Mouse (Mus musculus) liver, adult 2 months (tissue): Measurements from ENCODE around the gene Cfd. TPM values are rescaled to one million over a fixed set of nuclear protein-coding genes. Genes with fewer than 3 reads are reported as not detected.

ENCODE experiments used
- DNase-seq: peaks from one replicate; pipeline ENCODE4 v3.0.0-alpha.2; 2011; ENCODE audit warnings: low read depth, low spot score; ENCODE audit errors: extremely low read depth
- H3K27ac ChIP-seq: fragments of 200-500 bp; replicated peaks from 2 replicates; pipeline ENCODE4 v1.5.1; 2012; ENCODE audit warnings: low read depth, mild to moderate bottlenecking, control low read depth, inconsistent platforms, low read length; ENCODE audit not compliant: insufficient read depth
- H3K27me3 ChIP-seq: fragments of 200-500 bp; 2 replicates; pipeline ENCODE4 v1.6.1; 2012; ENCODE audit warnings: mild to moderate bottlenecking, moderate library complexity, low read length, inconsistent platforms; ENCODE audit not compliant: control insufficient read depth, insufficient read depth
- H3K36me3 ChIP-seq: fragments of 200-500 bp; 2 replicates; pipeline ENCODE4 v1.6.1; 2012; ENCODE audit warnings: low read length, inconsistent platforms; ENCODE audit not compliant: control insufficient read depth, insufficient read depth
- H3K4me1 ChIP-seq: fragments of 200-500 bp; 2 replicates; pipeline ENCODE4 v1.6.1; 2011; ENCODE audit warnings: low read length; ENCODE audit not compliant: control insufficient read depth, insufficient read depth
- H3K4me3 ChIP-seq: fragments of 200-500 bp; 2 replicates; pipeline ENCODE4 v1.5.1; 2011; ENCODE audit warnings: low read depth, mild to moderate bottlenecking, control low read depth, low read length, moderate library complexity; ENCODE audit not compliant: insufficient read depth
- H3K79me2 ChIP-seq: fragments of 200-500 bp; 2 replicates; pipeline ENCODE4 v1.6.1; 2012; ENCODE audit warnings: inconsistent platforms, mild to moderate bottlenecking, low read length, moderate library complexity; ENCODE audit not compliant: control insufficient read depth, insufficient read depth
- H3K9ac ChIP-seq: fragments of 200-500 bp; 2 replicates; pipeline ENCODE4 v1.6.1; 2012; ENCODE audit warnings: low read depth, mild to moderate bottlenecking, control low read depth, inconsistent platforms, low read length
- CTCF ChIP-seq: fragments of 200-500 bp; IDR thresholded peaks from 2 replicates; pipeline ENCODE4 v1.5.1; 2011; ENCODE audit warnings: low read depth, low read length, control low read depth
- POLR2A ChIP-seq: fragments of 200-500 bp; IDR thresholded peaks from 2 replicates; pipeline ENCODE4 v1.6.1; 2011; ENCODE audit warnings: low read length, control low read depth; ENCODE audit not compliant: insufficient read depth; ENCODE audit errors: extremely low read depth
- WGBS: fragments of 180-500 bp; shearing (Covaris S2); methylation state at CpG from one replicate; pipeline ENCODE4 v1.1.7; 2018; 5-methylcytosine and 5-hydroxymethylcytosine counted together
- polyA plus RNA-seq: library from polyadenylated mRNA; depleted of rRNA; stranded (reverse); fragments of >200 nt; gene quantifications from 2 replicates; pipeline ENCODE4 v1.2.3, GENCODE M21; 2012
- total RNA-seq: library from RNA; depleted of rRNA; stranded (reverse); fragments of >200 nt; gene quantifications from 2 replicates; pipeline ENCODE4 v1.2.3, GENCODE M21; 2014

The Cfd gene
- total and polyA plus RNA-seq, 2 experiments: 0.37 to 5.7 TPM

- H3K9ac ChIP-seq: peak overlapping the region; percentile 66
- peaks cover 3% of the 10 kb centered on the region; the same call in 1 of the 2 replicates for H3K79me2 ChIP-seq
- H3K4me1 ChIP-seq: peaks cover 13% of the 10 kb centered on the region
- DNase-seq: peak; percentile 82
- H3K27me3 ChIP-seq: no peaks in the 10 kb centered on the region
- TF ChIP-seq CTCF: no peak
- no peak for TF ChIP-seq POLR2A
- peak overlapping the region; percentile 76 for H3K27ac ChIP-seq
- WGBS: 25% methylated on average over 20 of the region's 20 CpGs
- H3K36me3 ChIP-seq: no peaks in the 10 kb centered on the region
- H3K4me3 ChIP-seq: peak overlapping the region; percentile 53
These were observed 6.9 kb downstream of the Cfd start for GRCm38 (mm10) chr10:79897316-79898245.

GRCm38 (mm10) chr10:79900951-79901410 is 10.3 kb downstream of the Cfd start:
- no peaks in the 10 kb centered on the region for H3K27me3 ChIP-seq
- H3K4me3 ChIP-seq: no peak overlapping the region
- WGBS: 82% methylated on average over 2 of the region's 2 CpGs
- H3K9ac ChIP-seq: no peak overlapping the region
- no peak for DNase-seq
- peaks cover 13% of the 10 kb centered on the region for H3K4me1 ChIP-seq
- no peaks in the 10 kb centered on the region for H3K36me3 ChIP-seq
- no peak overlapping the region for H3K27ac ChIP-seq
- peaks cover 3% of the 10 kb centered on the region; the same call in 1 of the 2 replicates for H3K79me2 ChIP-seq
- TF ChIP-seq CTCF (peak; percentile 45), POLR2A (no peak)

GRCm38 (mm10) chr10:79906712-79907111 is 16.1 kb downstream of the Cfd start:
- no peak overlapping the region for H3K4me3 ChIP-seq
- 98% methylated on average over 9 of the region's 9 CpGs for WGBS
- H3K9ac ChIP-seq: no peak overlapping the region
- no peak for DNase-seq
- no peaks in the 10 kb centered on the region for H3K27me3 ChIP-seq
- no peaks in the 10 kb centered on the region for H3K36me3 ChIP-seq
- TF ChIP-seq POLR2A (no peak), CTCF (no peak)
- H3K27ac ChIP-seq: no peak overlapping the region
- H3K79me2 ChIP-seq: no peaks in the 10 kb centered on the region
- H3K4me1 ChIP-seq: no peaks in the 10 kb centered on the region

DNA sequence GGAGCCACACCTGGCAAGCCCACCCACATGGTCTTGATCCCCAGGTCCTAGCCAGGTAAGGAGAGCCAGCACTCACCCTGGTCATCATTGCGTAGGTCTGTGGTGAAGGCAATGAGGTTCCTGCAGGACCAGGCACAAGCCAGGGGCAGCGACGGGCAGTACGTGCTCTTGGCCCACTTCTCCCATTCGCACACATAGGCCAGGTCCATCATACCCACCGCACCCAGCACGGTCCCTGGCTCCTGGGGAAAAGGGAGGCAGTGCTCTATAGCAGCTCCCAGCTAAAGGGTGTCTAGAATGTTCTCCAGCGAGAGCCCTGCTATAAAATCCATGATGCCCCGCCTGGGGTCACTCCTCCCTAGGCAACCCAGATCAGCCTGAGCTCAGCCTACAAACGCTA is 16.8 kb downstream of the Cfd start:
- H3K4me3 ChIP-seq: no peak overlapping the region
- no peaks in the 10 kb centered on the region for H3K4me1 ChIP-seq
- H3K9ac ChIP-seq: no peak overlapping the region
- TF ChIP-seq CTCF (no peak), POLR2A (no peak)
- WGBS: 95% methylated on average over 10 of the region's 10 CpGs
- H3K79me2 ChIP-seq: no peaks in the 10 kb centered on the region
- H3K36me3 ChIP-seq: no peaks in the 10 kb centered on the region
- H3K27me3 ChIP-seq: no peaks in the 10 kb centered on the region
- no peak for DNase-seq
- H3K27ac ChIP-seq: no peak overlapping the region

GRCm38 (mm10) chr10:79908167-79909091 is 17.8 kb downstream of the Cfd start, which contains the start of gene Med16:
TSS of gene Med16 (minus strand) at chr10:79908923.
- no peaks in the 10 kb centered on the region for H3K4me1 ChIP-seq
- peak within 1 kb of the TSS; percentile 98 for H3K27ac ChIP-seq
- H3K36me3 ChIP-seq: no peaks in the 10 kb centered on the region
- 2% methylated on average over 51 of the region's 52 CpGs for WGBS
- H3K4me3 ChIP-seq: peak within 1 kb of the TSS; percentile 92
- H3K27me3 ChIP-seq: no peaks in the 10 kb centered on the region
- H3K9ac ChIP-seq: peak within 1 kb of the TSS; percentile 98
- no peaks in the 10 kb centered on the region for H3K79me2 ChIP-seq
- no peak for TF ChIP-seq CTCF
- 0 out of 2 replicates have a peak, but pooled peaks have one; percentile 30 for TF ChIP-seq POLR2A
- peak; percentile 89 for DNase-seq
